Mouse (Mus musculus) megakaryocyte, embryonic 14.5 days (primary cell): ENCODE measurements at regions not wholly inside any gene's neighbourhood (a gene's known extent, or its start where the extent isn't known, plus 50 kb on each side); places are given as distances from the start of the nearest gene placed in this dataset.

Experiments
- H3K27me3 ChIP-seq: replicated peaks from 2 replicates; pipeline ENCODE3; 2012; ENCODE audit warnings: inconsistent platforms
- H3K36me3 ChIP-seq: replicated peaks from 2 replicates; pipeline ENCODE3; 2012; ENCODE audit warnings: low read length, inconsistent platforms, mixed read lengths
- H3K4me1 ChIP-seq: 2 replicates; pipeline ENCODE4 v1.6.1; 2012; ENCODE audit warnings: inconsistent platforms
- H3K4me3 ChIP-seq: replicated peaks from 2 replicates; pipeline ENCODE3; 2012; ENCODE audit warnings: moderate library complexity, mild to moderate bottlenecking, inconsistent platforms
- H3K9me3 ChIP-seq: 2 replicates; pipeline ENCODE4 v1.6.1; 2012; ENCODE audit warnings: inconsistent platforms
- FLI1 ChIP-seq: IDR thresholded peaks from 2 replicates; pipeline ENCODE4 v1.6.1; 2012; ENCODE audit warnings: low read length, inconsistent platforms, mixed read lengths
- GATA1 ChIP-seq: IDR thresholded peaks from 3 replicates; pipeline ENCODE4 v1.6.1; 2012; ENCODE audit warnings: mixed read lengths, low read length, inconsistent platforms, borderline replicate concordance

GRCm38 (mm10) chr5:101218082-101218481 lies 372.6 kb downstream of the Gpat3 start:
- H3K27me3 ChIP-seq = no peaks in the 10 kb centered on the region
- no peaks in the 10 kb centered on the region for H3K4me1 ChIP-seq
- no peak for TF ChIP-seq FLI1
- H3K36me3 ChIP-seq = no peaks in the 10 kb centered on the region
- no peak overlapping the region for H3K4me3 ChIP-seq
- H3K9me3 ChIP-seq = peaks cover 15% of the 10 kb centered on the region

- Histone ChIP-seq H3K9me3 (peaks cover 17% of the 10 kb centered on the region), H3K4me3 (no peak overlapping the region), H3K4me1 (no peaks in the 10 kb centered on the region), H3K27me3 (no peaks in the 10 kb centered on the region), H3K36me3 (no peaks in the 10 kb centered on the region)
- no peak for TF ChIP-seq GATA1
- no peak for TF ChIP-seq FLI1
These were observed 371.5 kb downstream of the Gpat3 start for GRCm38 (mm10) chr5:101216837-101217571.

- TF ChIP-seq FLI1 = no peak
- no peak for TF ChIP-seq GATA1
- H3K4me1 ChIP-seq = no peaks in the 10 kb centered on the region
- no peaks in the 10 kb centered on the region for H3K36me3 ChIP-seq
- no peaks in the 10 kb centered on the region for H3K27me3 ChIP-seq
- no peak overlapping the region for H3K4me3 ChIP-seq
- peaks cover 21% of the 10 kb centered on the region for H3K9me3 ChIP-seq
These were observed 366.5 kb downstream of the Gpat3 start for GRCm38 (mm10) chr5:101211974-101212373.

GRCm38 (mm10) chr5:101208150-101208549 lies 362.6 kb downstream of the Gpat3 start:
- peaks cover 25% of the 10 kb centered on the region for H3K9me3 ChIP-seq
- H3K4me1 ChIP-seq = no peaks in the 10 kb centered on the region
- TF ChIP-seq GATA1 (no peak), FLI1 (no peak)
- H3K4me3 ChIP-seq = no peak overlapping the region
- no peaks in the 10 kb centered on the region for H3K27me3 ChIP-seq
- H3K36me3 ChIP-seq = no peaks in the 10 kb centered on the region

GRCm38 (mm10) chr5:101195501-101195900 lies 350.0 kb downstream of the Gpat3 start:
- Histone ChIP-seq H3K4me3 (no peak overlapping the region), H3K27me3 (no peaks in the 10 kb centered on the region), H3K4me1 (no peaks in the 10 kb centered on the region), H3K36me3 (no peaks in the 10 kb centered on the region), H3K9me3 (peaks cover 12% of the 10 kb centered on the region)
- TF ChIP-seq FLI1 (no peak), GATA1 (no peak)

GRCm38 (mm10) chr5:101190976-101191375 lies 345.5 kb downstream of the Gpat3 start:
- no peak for TF ChIP-seq FLI1
- TF ChIP-seq GATA1 = no peak
- H3K4me1 ChIP-seq = no peaks in the 10 kb centered on the region
- no peak overlapping the region for H3K4me3 ChIP-seq
- H3K36me3 ChIP-seq = no peaks in the 10 kb centered on the region
- H3K9me3 ChIP-seq = peaks cover 20% of the 10 kb centered on the region
- H3K27me3 ChIP-seq = no peaks in the 10 kb centered on the region

GRCm38 (mm10) chr5:101173183-101173582 lies 327.7 kb downstream of the Gpat3 start:
- no peaks in the 10 kb centered on the region for H3K4me1 ChIP-seq
- H3K36me3 ChIP-seq = no peaks in the 10 kb centered on the region
- TF ChIP-seq GATA1 (no peak), FLI1 (no peak)
- H3K9me3 ChIP-seq = peaks cover 14% of the 10 kb centered on the region
- H3K27me3 ChIP-seq = no peaks in the 10 kb centered on the region
- H3K4me3 ChIP-seq = no peak overlapping the region

GRCm38 (mm10) chr5:101172782-101173181 lies 327.3 kb downstream of the Gpat3 start:
- Histone ChIP-seq H3K9me3 (peaks cover 14% of the 10 kb centered on the region), H3K36me3 (no peaks in the 10 kb centered on the region), H3K27me3 (no peaks in the 10 kb centered on the region), H3K4me1 (no peaks in the 10 kb centered on the region), H3K4me3 (no peak overlapping the region)
- TF ChIP-seq FLI1 (no peak), GATA1 (no peak)

GRCm38 (mm10) chr5:101169074-101169473 lies 323.6 kb downstream of the Gpat3 start:
- Histone ChIP-seq H3K9me3 (peaks cover 20% of the 10 kb centered on the region), H3K36me3 (no peaks in the 10 kb centered on the region), H3K27me3 (no peaks in the 10 kb centered on the region), H3K4me3 (no peak overlapping the region), H3K4me1 (no peaks in the 10 kb centered on the region)
- no peak for TF ChIP-seq GATA1

- no peak for TF ChIP-seq FLI1
- no peak for TF ChIP-seq GATA1
These were observed 318.2 kb downstream of the Gpat3 start for GRCm38 (mm10) chr5:101163624-101164213.

More at GRCm38 (mm10) chr5:101163624-101164213, 318.2 kb downstream of the Gpat3 start:
- Histone ChIP-seq H3K9me3 (peaks cover 6% of the 10 kb centered on the region; the same call in 1 of the 2 replicates), H3K4me3 (no peak overlapping the region), H3K4me1 (no peaks in the 10 kb centered on the region), H3K27me3 (no peaks in the 10 kb centered on the region), H3K36me3 (no peaks in the 10 kb centered on the region)
